Mouse (Mus musculus) ovary, postnatal 10 days (tissue): ENCODE measurements around the gene 4931409K22Rik.
"Not testable (repeated sequence)": the region's sequence is repeated elsewhere in the genome, so short reads cannot be mapped to it uniquely, and the experiment has no call there.

Source experiments
- DNase-seq: peaks from one replicate; pipeline ENCODE4 v3.0.0; 2022; ENCODE audit warnings: low spot score

4931409K22Rik gene

DNA sequence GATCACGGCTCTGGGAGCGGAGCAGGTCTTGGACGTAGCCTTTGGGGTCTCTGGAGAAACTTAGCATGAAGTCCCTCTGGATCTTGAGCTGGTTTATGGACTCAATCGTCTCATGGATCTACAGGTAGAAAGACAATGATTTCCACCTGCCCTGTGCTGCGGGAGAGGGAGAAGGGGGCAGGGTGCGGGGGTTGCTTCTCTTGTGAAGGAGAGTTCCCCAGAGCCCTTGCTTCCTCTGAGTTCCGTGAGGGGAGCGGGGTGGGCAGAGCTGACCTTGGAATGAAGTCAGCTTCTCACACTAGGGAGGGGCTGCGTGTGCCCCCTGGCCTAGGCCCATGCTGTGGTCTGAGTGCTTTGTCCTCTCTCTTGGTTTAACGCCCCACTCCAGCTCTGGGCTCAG lies 36.6 kb upstream of the 4931409K22Rik start:
- DNase-seq = no peak

DNA sequence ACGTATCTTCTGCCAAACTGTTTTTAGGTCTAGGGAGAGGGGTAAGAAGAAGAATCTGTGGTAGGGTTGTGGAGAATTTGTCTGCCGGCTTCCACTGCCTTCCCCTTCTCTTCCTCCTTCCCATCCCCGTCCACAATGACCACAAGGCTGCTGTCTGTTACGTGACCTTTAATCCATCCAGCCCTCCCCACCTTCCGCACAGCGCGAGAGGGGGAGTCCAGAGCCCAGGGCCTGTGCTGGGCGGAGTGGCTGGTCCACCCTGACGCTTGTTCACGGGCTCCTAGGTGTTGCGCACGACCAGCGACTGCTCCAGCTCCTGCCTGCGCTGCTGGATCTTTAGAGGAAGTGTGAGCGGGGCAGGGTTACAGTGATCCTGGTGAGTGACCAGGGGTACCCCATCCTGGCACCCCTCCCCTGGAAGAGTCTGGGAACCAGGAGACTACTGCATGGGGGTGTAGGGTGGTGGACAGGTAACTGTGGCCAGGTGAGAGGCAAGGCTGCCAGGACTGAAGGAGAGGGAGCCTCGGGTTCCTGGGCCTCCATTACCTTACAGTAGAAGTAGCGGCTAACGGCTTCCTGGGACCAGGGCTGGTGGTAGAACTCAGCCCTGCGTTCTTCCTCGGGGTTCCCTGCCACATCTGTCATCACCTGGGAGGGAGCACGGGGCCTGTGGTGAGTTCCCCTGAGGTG lies 36.0 kb upstream of the 4931409K22Rik start:
- no peak for DNase-seq

DNA sequence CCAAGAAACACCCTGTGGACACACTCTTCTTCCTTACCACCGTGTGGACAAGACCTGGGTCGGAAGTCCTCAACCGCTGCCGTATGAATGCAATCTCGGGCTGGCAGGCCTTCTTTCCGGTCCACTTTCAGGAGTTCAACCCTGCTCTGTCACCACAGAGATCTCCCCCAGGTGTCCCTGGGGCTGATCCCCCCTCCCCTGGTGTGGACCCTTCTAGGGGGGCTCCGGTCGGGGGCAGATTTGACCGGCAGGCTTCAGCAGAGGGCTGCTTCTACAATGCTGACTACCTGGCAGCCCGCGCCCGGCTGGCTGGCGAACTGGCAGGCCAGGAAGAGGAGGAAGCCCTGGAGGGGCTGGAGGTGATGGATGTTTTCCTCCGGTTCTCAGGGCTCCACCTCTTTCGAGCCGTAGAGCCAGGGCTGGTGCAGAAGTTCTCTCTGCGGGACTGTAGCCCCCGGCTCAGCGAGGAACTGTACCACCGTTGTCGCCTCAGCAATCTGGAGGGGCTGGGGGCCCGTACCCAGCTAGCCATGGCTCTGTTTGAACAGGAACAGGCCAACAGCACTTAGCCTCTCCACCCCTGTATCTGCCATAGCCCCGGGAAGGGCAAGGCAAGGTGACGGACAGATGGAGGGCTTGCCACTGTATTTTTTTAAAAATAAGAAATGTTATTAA lies 35.3 kb upstream of the 4931409K22Rik start:
- no peak for DNase-seq

GRCm38 (mm10) chr5:24591268-24591721 lies 34.7 kb upstream of the 4931409K22Rik start:
- no peak for DNase-seq

GRCm38 (mm10) chr5:24589511-24590500 lies 33.2 kb upstream of the 4931409K22Rik start:
- DNase-seq = no peak

DNA sequence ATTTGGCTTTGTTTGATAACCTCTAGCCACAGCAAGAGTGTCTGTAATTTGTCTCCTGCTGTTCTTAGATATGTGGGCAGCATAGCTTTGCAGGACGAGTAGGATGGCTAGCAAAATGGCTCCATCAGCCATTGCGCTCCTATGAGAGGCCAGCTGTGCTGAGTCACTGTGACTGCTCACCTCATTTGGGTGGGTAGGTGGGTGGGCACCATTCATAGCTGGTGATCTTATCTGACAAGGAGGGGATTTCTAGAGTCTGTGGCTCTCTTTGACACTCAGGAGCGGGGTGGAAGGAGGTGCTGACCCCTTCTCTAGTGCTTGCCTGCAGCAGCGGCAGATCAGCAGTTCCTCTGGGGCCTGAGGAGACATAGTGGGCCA lies 30.6 kb upstream of the 4931409K22Rik start:
- DNase-seq = no peak

DNA sequence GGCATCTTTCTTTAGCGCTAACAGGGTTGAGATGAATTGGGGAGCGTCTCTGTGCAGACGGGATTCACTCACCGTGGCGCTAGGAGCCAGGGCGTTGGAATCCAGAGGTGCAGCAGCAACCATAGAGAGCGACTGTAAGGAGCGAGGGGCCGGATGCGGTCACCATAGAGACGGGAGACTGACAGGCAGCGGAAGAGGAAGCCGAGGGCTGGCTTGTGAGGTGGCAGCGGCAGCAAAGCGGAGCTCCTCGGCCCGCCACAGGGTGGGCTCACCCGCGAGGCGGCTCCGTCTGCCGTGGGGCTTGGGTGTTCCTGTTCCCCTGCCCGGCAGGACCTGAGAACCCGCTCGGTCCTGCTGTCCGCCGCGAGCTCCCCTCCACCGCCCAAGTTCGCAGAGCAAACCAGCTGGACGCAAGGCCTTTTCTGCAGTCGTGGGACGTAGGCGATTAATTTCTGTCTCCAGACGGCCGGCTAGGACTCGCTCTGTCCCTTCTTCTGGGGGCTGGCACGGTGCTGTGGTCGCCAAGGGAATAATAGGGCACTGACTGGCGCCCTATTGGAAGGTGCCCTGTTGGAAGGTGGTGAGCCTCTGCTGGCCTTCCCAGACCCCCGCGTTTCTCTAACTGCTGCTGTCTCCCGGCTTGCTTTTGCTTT lies 30.1 kb upstream of the 4931409K22Rik start, which contains the start of gene Chpf2:
Chpf2 (plus strand) TSS at position 195 of the 653 bp plus-strand sequence.
- no peak for DNase-seq

DNA sequence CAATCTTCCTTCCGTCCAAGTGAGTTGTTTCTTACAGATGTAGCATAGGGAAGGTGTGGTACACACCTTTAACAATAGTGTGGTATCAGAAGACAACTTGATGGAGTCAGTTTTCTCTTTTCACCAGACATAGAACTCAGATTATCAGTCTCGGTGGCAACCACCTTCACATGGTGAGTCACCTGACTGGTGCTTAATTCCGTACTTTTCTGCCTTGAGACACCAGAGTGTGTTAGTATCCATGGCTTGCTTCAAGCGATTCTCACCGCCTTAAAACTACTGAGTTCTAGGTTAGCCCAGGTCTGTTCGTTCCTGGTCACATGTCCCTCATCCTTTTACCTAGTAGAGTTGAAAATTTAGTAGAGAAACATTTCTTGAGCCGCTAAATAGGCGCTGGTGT lies 29.5 kb upstream of the 4931409K22Rik start:
- no peak for DNase-seq

GRCm38 (mm10) chr5:24578109-24578963 lies 21.7 kb upstream of the 4931409K22Rik start:
- DNase-seq = no peak

DNA sequence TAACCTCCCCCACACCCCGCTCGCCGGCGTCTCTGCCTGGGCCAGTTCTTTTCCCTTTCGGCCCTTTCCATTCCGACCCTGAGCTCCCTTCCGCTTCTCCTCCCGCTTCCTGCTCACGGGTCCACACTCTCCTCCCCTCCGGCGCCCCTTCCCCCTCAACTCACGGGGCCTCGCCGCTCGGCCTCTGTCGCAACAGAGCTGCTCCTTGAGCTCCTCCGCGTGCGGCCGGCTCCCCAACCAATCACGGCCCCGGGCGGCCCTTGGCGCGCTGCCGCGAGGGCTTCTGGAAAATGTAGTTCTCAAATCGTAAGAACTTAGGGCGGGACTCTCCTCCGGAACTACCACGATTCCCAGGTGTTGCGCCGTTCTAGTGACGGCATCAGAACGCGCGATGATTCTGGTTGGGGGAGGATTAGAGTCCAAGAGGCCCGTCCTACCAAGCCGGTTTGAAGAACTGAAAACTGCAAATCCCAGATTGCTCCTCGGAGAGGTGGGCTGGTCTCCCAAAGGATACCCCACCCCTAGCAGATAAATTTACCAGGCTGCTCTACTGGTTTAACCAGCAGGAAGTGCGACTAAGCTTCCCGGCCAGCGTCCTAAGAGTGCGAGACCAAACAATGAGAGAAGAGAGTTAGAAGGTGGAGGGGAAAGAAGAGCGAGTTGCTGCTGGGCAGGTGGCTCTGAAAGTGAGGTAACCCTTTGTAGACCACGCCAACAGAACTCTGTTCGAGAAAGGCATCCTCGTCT lies 20.7 kb upstream of the 4931409K22Rik start, which contains the start of gene Abcf2:
Abcf2 (minus strand) TSS at position 285 of the 747 bp plus-strand sequence.
- peak; percentile 100 for DNase-seq

- no peak for DNase-seq
Observed at GRCm38 (mm10) chr5:24576801-24577182, 20.2 kb upstream of the 4931409K22Rik start.

DNA sequence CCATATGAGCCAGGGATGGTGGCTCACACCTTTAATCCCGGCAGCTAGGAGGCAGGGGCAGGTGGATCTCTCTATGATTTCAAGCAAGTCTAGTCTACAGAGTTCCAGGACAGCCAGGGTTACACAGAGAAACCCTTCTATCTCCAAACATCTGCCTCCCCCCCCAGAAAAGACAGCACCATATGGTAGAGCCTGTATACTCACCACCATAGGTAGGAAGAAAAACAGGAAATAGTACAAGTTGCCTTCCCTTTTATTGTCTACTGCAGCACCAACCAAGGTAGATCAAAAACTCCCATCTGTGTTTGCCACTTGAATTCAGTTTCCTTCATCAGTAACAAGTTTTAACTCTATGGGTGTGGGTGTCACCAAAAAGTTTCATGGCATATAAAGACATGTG lies 19.3 kb upstream of the 4931409K22Rik start:
- no peak for DNase-seq

DNA sequence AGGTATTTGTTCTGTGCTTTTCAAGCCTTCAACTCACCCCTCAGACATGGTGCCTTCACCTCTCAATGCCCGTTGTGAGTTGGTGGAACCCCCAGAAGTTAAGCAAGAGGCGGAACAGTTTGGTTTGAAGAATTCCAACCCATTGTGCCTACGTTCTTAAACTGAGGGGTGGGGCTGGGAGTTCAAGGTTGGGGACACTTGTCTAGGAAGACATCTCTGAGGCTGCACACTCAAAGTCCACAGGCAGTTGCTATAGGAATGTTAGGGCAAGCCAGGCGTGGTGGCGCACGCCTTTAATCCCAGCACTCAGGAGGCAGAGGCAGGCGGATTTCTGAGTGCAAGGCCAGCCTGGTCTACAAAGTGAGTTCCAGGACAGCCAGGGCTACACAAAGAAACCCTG lies 1.3 kb downstream of the 4931409K22Rik start:
- DNase-seq = not testable (repeated sequence)

DNA sequence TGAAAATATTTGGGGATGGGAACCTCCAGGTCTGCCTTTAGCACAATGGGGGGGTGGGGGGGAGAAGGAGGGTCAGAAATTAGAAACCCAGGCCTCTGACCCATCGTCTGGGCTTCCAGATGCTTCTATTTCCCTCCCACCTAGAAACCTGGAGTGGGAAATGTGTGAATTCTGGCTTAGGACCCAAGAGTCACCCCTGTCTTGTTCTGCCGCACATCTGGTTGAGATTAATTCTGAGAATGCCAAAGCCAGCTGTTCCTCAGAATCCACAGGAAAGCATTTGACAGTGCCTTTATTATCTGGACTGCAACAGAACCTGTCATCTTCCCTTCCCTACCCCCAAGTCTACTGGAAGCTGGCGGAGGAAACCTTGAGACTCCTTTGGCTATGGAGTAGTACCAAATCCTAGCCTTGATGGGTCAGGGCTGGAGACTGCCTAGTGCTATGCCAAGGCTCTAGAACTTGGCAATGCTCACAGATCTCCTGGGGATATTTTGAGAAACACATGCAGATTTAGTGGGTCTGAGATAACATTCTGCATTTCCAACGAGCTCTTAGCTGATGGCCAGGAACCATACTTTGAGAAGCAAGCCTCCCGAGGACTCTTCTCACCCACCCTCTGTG lies 2.9 kb downstream of the 4931409K22Rik start:
- no peak for DNase-seq

- DNase-seq = no peak
Observed at GRCm38 (mm10) chr5:24551317-24551688, 5.3 kb downstream of the 4931409K22Rik start.

DNA sequence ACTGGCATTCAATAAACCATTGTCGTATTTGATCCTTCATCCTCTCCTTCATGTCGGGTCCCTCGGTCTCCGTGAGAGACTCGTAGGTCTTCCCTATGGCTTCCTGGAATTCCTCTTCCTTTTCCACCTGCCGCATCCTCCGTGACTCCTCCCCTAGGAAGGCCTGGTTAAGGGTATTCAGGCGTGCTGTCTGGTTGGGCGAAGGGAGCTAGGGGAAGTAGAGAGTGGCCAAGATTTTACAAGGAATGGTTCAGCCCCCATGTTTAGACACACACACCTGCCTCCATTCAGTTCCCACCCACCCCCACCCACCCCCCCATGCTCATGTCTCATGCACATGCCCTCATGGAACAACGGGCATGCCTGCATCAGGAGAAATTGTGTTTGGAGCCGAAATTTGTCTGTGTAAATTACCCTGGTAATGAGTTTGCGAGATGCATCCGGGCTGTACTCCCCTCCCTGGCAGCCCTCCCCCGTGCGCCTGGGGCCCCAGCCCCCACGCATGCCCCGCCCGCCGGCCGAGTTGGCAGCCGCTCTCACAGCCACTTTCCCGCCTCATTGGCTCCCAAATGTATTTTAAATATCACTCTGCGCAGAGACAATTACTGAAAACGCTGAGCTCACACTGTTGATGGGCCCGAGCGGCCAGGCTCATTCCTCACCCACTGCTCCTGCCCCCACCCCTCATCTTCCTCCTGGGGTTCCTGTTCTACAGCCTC lies 5.9 kb downstream of the 4931409K22Rik start:
- peak; percentile 35 for DNase-seq

- DNase-seq = no peak
Observed at GRCm38 (mm10) chr5:24542643-24543042, 14.0 kb downstream of the 4931409K22Rik start.

DNA sequence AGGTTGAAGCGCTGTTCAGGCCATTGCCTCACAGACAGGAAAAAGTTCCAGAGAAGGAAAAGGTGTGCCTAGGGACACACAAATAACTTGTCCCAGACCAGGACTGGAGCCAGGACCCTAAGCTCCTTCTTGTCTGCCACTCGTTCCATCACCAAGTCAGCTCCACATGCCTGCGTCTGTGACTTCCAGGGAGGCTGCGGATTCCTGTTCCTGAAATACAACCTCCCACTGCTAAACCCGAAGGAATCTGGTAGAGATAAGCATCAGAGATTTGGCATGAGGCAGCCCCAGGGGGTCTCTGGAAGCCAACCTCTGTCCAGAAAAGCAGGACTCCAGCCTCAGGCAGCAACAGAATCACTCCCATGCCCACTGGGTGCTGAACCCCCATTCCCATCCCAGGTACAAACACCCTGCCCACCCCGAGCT lies 15.5 kb downstream of the 4931409K22Rik start:
- DNase-seq = no peak
